Mouse (Mus musculus) CD8-positive naive resting alpha-beta T cell, adult 2 months (primary cell): ENCODE data around the gene Kdm6b.
A peak's percentile ranks its signal among the peaks of the same experiment; 100 is the strongest.

Source experiments
- DNase-seq, 2 experiments: peaks; one replicate each; pipeline ENCODE4 v3.0.0; 2022; ENCODE audit warnings: low read depth in 2 of 2, low spot score in 2 of 2

The Kdm6b gene

GRCm38 (mm10) chr11:69419813-69420553 lies 6.5 kb upstream of the Kdm6b start:
- DNase-seq: no peak

GRCm38 (mm10) chr11:69419443-69419812 lies 6.0 kb upstream of the Kdm6b start:
- no peak for DNase-seq

- DNase-seq: peak; percentile 56 to 61
These were observed 5.3 kb upstream of the Kdm6b start for GRCm38 (mm10) chr11:69418481-69419442.

- no peak for DNase-seq
These were observed 4.2 kb upstream of the Kdm6b start for GRCm38 (mm10) chr11:69417449-69418384.

GRCm38 (mm10) chr11:69416921-69417448 lies 3.5 kb upstream of the Kdm6b start:
- no peak for DNase-seq

GRCm38 (mm10) chr11:69416509-69416908 lies 3.0 kb upstream of the Kdm6b start:
- no peak for DNase-seq

GRCm38 (mm10) chr11:69415668-69416451 lies 2.4 kb upstream of the Kdm6b start:
- no peak for DNase-seq

- DNase-seq: no peak
These were observed 1.8 kb upstream of the Kdm6b start for GRCm38 (mm10) chr11:69415327-69415667.

GRCm38 (mm10) chr11:69414421-69415326 lies 1.2 kb upstream of the Kdm6b start:
- no peak for DNase-seq

GRCm38 (mm10) chr11:69412548-69412947 lies 927 bp downstream of the Kdm6b start:
- no peak for DNase-seq

- DNase-seq: peak in 1 of 2 experiments; percentile 35
These were observed 1.8 kb downstream of the Kdm6b start for GRCm38 (mm10) chr11:69411538-69412203.

GRCm38 (mm10) chr11:69411073-69411535 lies 2.4 kb downstream of the Kdm6b start:
- peak in 1 of 2 experiments; percentile 66 for DNase-seq

GRCm38 (mm10) chr11:69410310-69411072 lies 3.0 kb downstream of the Kdm6b start:
- peak; percentile 84 to 87 for DNase-seq

- DNase-seq: no peak
These were observed 3.5 kb downstream of the Kdm6b start for GRCm38 (mm10) chr11:69410045-69410309.

GRCm38 (mm10) chr11:69409378-69410044 lies 4.0 kb downstream of the Kdm6b start:
- peak; percentile 83 to 86 for DNase-seq

GRCm38 (mm10) chr11:69408541-69409377 lies 4.7 kb downstream of the Kdm6b start:
- peak; percentile 68 to 75 for DNase-seq

- DNase-seq: no peak
These were observed 5.8 kb downstream of the Kdm6b start for GRCm38 (mm10) chr11:69407724-69408004.
